Mouse (Mus musculus) embryonic facial prominence, embryonic 11.5 days (tissue): ENCODE data around the gene Bcar3. TPM values are rescaled to one million over a fixed set of nuclear protein-coding genes. Genes with fewer than 3 reads are reported as not detected.

ENCODE experiments used
- ATAC-seq: fragments of 200-750 bp; cut with Nextera tagmentation; replicated peaks from 2 replicates; pipeline ENCODE4 v1.8.0; 2017; ENCODE audit warnings: low read depth; ENCODE audit not compliant: insufficient number of reproducible peaks, low FRiP score, low TSS enrichment
- DNase-seq: peaks from one replicate; pipeline ENCODE4 v3.0.0-alpha.2; 2015; ENCODE audit warnings: low spot score
- H3K27ac ChIP-seq: fragments of 300-500 bp; sonication (generic); replicated peaks from 2 replicates; pipeline ENCODE4 v1.5.1; 2014; ENCODE audit warnings: mild to moderate bottlenecking, low read depth, low read length, control low read depth
- H3K27me3 ChIP-seq: fragments of 300-500 bp; sonication (generic); 2 replicates; pipeline ENCODE4 v1.6.1; 2014; ENCODE audit warnings: mild to moderate bottlenecking, low read length, moderate library complexity, mixed read lengths; ENCODE audit not compliant: control insufficient read depth, insufficient read depth
- H3K36me3 ChIP-seq: fragments of 300-500 bp; sonication (generic); replicated peaks from 2 replicates; pipeline ENCODE4 v1.6.1; 2014; ENCODE audit warnings: low read depth, mild to moderate bottlenecking, low read length, moderate library complexity, mixed read lengths; ENCODE audit not compliant: control insufficient read depth, insufficient read depth
- H3K4me1 ChIP-seq: fragments of 300-500 bp; sonication (generic); 2 replicates; pipeline ENCODE4 v1.6.1; 2014; ENCODE audit warnings: low read length, mixed read lengths; ENCODE audit not compliant: control insufficient read depth, insufficient read depth
- H3K4me2 ChIP-seq: fragments of 300-500 bp; sonication (generic); 2 replicates; pipeline ENCODE4 v1.6.1; 2014; ENCODE audit warnings: low read depth, mild to moderate bottlenecking, control low read depth, low read length, moderate library complexity
- H3K4me3 ChIP-seq: fragments of 300-500 bp; sonication (generic); 2 replicates; pipeline ENCODE4 v1.5.1; 2014; ENCODE audit warnings: low read depth, low read length, control low read depth
- H3K9ac ChIP-seq: fragments of 300-500 bp; sonication (generic); replicated peaks from 2 replicates; pipeline ENCODE4 v1.6.1; 2014; ENCODE audit warnings: mild to moderate bottlenecking, control low read depth, low read length
- H3K9me3 ChIP-seq: fragments of 300-500 bp; sonication (generic); replicated peaks from 2 replicates; pipeline ENCODE4 v1.6.1; 2016; ENCODE audit warnings: mild to moderate bottlenecking, low read length, inconsistent platforms, mixed read lengths; ENCODE audit not compliant: control insufficient read depth
- WGBS: fragments of 180-500 bp; shearing (Covaris S2); extraction: QIAGEN DNeasy Blood & Tissue Kit; methylation state at CpG from one replicate; pipeline ENCODE4 v1.1.7; 2014; 5-methylcytosine and 5-hydroxymethylcytosine counted together
- polyA plus RNA-seq: library from polyadenylated mRNA; unstranded; fragments of >200 nt; fragmentation: Nextera tagmentation; extraction: Ambion mirVana; gene quantifications from 2 replicates; pipeline ENCODE4 v1.2.1, GENCODE M21; 2014

Gene Bcar3
- polyA plus RNA-seq, result 8.4 and 10.3 TPM in 2 replicates

DNA sequence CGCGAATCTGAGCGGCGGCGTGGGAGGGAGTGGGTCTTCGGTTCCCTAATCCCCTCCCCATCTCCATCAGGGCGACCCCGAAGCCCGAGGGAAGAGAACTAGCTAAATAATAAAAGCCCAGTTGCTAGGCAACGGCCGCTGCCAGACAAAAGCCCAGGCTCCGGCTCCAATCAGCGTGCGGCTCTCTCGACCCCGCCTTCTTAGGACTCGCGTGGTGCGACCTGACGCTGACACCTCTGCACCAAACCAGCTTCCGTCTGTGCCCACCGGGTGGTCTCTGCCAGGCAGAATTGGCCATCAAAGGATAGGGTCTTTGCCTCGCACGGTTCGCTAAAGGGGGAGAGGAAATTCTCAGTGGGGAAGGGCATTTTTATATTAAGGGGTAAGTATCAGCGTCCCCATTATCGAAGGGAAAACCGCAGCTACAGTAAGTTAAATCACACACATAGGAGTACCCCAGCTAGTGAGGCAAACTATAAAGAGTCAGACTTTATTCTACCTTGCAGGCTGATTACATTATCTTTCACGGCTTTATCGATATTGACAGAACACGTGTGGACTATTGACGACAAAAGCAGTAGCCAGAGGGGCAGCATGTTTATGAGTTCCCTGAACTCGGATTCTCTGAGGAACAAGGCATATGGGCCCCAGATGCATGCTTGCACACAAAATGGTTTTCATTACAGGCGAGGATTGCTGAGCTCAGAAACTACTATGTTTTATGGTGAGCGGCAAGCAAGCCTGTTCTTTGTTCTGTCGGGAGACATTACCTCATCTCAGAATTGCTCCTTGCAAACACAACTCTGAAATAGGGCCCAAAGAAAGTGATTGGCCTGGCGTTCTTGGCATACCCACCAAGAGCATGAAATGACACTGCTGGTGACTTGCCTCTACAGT, at the start of gene Bcar3:
Gene Bcar3, plus strand, starts transcription at position 183 of the 897 bp plus-strand sequence.
- Histone ChIP-seq H3K9me3 (no peaks in the 10 kb centered on the region), H3K36me3 (no peaks in the 10 kb centered on the region), H3K27me3 (no peaks in the 10 kb centered on the region), H3K4me3 (peak within 1 kb of the TSS; percentile 90), H3K4me2 (peak within 1 kb of the TSS; percentile 71), H3K9ac (peak within 1 kb of the TSS; percentile 90), H3K27ac (peak within 1 kb of the TSS; percentile 95), H3K4me1 (no peaks in the 10 kb centered on the region)
- DNase-seq (peak; percentile 98), ATAC-seq (peak; percentile 83)
- WGBS, result 4% methylated on average over 37 of the region's 37 CpGs

DNA sequence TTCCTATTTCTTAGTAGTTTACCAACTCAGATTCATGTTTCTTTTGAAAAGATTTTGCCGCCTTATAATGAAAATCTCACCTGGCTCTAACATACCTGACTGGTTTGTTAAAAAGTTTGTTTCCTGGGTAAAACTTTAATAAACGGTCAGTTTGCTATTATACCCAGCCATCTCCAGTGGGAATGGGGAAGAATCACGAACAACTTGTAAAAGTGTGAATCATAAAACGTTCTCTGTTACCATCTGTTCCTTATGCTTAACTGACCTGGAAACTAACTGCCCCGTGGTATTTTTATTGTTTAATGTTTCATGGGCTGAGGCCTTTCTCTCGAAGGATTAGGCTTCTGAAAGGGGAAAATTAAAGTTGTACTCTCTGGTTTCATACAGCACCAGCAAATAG, 49.2 kb upstream of the Bcar3 start:
- DNase-seq, result no peak
- Histone ChIP-seq H3K4me3 (no peak overlapping the region), H3K27ac (no peak overlapping the region), H3K36me3 (no peaks in the 10 kb centered on the region), H3K4me2 (peak overlapping the region; percentile 24; the same call in 1 of the 2 replicates), H3K9ac (no peak overlapping the region; the same call in 1 of the 2 replicates), H3K9me3 (no peaks in the 10 kb centered on the region), H3K27me3 (no peaks in the 10 kb centered on the region), H3K4me1 (no peaks in the 10 kb centered on the region; the same call in 1 of the 2 replicates)
- WGBS, result 57% methylated on average over 6 of the region's 6 CpGs
- no peak for ATAC-seq

DNA sequence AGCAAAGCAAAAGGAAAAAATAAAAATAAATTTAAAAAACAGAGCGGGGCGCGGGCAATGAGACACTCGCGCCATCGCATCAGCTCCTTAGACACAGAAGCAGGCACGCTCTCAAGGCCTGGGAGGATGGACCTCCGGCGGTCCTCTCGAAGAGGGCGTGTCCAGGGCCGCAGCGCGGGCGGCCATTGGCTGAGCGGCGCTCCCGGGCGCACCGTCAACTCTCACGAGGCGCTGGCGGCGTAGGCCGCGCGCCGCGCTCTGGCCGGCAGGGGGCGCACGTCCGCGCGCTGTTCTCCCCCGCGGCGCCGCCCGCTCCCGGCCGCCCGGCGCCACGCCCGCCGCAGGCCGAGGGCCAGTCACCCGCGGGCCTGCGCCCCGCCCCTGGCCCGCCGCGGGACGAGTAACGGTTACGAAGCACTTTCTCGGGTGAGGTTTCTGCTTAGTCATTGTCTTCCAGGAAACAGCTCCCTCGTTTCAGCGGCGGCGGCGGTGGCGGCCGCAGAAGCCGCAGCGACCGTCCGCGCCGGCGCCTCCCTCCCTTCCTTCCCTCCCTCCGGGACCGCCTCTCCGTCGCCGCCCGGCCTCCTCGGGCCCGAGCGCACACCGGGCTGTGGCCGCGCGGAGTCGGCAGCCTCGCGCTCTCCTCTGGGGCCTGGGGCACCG, 48.6 kb upstream of the Bcar3 start, which contains the start of gene Gclm:
Gene Gclm, plus strand, starts transcription at position 343 of the 663 bp plus-strand sequence.
- H3K36me3 ChIP-seq, result no peaks in the 10 kb centered on the region
- peak within 1 kb of the TSS; percentile 84 for H3K9ac ChIP-seq
- H3K27ac ChIP-seq, result peak within 1 kb of the TSS; percentile 80
- no peaks in the 10 kb centered on the region for H3K27me3 ChIP-seq
- no peaks in the 10 kb centered on the region; the same call in 1 of the 2 replicates for H3K4me1 ChIP-seq
- H3K4me3 ChIP-seq, result peak within 1 kb of the TSS; percentile 75
- H3K4me2 ChIP-seq, result peak within 1 kb of the TSS; percentile 89
- H3K9me3 ChIP-seq, result no peaks in the 10 kb centered on the region
- ATAC-seq, result peak; percentile 98
- peak; percentile 96 for DNase-seq
- under 1% methylated on average over 66 of the region's 90 CpGs for WGBS

DNA sequence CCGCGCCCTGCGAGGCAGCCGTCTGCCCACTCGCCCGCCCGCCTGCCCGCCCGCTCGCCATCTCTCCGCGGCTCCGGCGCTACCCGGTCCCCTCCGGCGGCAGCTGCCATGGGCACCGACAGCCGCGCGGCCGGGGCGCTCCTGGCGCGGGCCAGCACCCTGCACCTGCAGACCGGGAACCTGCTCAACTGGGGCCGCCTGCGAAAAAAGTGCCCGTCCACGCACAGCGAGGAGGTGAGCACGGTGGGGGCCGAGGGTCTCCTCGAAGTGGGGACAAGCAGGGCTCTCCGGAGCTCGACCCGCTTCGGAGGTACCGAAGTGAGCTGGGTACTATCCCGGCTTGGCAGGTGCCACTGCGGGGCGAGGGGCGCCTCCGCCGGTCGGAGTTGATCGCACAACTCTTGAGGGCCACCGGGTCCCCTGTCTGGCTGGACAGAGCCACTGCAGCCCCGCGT, 48.0 kb upstream of the Bcar3 start:
- peak overlapping the region; percentile 84 for H3K9ac ChIP-seq
- H3K27ac ChIP-seq, result peak overlapping the region; percentile 80
- peak overlapping the region; percentile 75 for H3K4me3 ChIP-seq
- ATAC-seq (peak; percentile 49), DNase-seq (peak; percentile 62)
- no peaks in the 10 kb centered on the region for H3K36me3 ChIP-seq
- no peaks in the 10 kb centered on the region for H3K27me3 ChIP-seq
- peak overlapping the region; percentile 89 for H3K4me2 ChIP-seq
- WGBS, result under 1% methylated on average over 50 of the region's 50 CpGs
- H3K9me3 ChIP-seq, result no peaks in the 10 kb centered on the region
- no peaks in the 10 kb centered on the region; the same call in 1 of the 2 replicates for H3K4me1 ChIP-seq

GRCm38 (mm10) chr3:122246406-122246805, 47.5 kb upstream of the Bcar3 start:
- no peak overlapping the region; the same call in 1 of the 2 replicates for H3K9ac ChIP-seq
- H3K27me3 ChIP-seq, result no peaks in the 10 kb centered on the region
- WGBS, result 25% methylated on average over 6 of the region's 6 CpGs
- H3K4me3 ChIP-seq, result peak overlapping the region; percentile 75
- H3K4me1 ChIP-seq, result no peaks in the 10 kb centered on the region; the same call in 1 of the 2 replicates
- peak overlapping the region; percentile 89 for H3K4me2 ChIP-seq
- H3K27ac ChIP-seq, result no peak overlapping the region
- no peaks in the 10 kb centered on the region for H3K36me3 ChIP-seq
- no peaks in the 10 kb centered on the region for H3K9me3 ChIP-seq
- no peak for ATAC-seq
- no peak for DNase-seq

GRCm38 (mm10) chr3:122246986-122247767, 46.8 kb upstream of the Bcar3 start:
- Histone ChIP-seq H3K27me3 (no peaks in the 10 kb centered on the region), H3K27ac (no peak overlapping the region), H3K9ac (no peak overlapping the region), H3K36me3 (no peaks in the 10 kb centered on the region), H3K4me2 (no peak overlapping the region), H3K9me3 (no peaks in the 10 kb centered on the region), H3K4me1 (no peaks in the 10 kb centered on the region; the same call in 1 of the 2 replicates), H3K4me3 (no peak overlapping the region)
- ATAC-seq, result no peak
- no peak for DNase-seq
- whole genome bisulfite sequencing, result 63% methylated on average over 12 of the region's 12 CpGs

- ATAC-seq, result no peak
- no peaks in the 10 kb centered on the region for H3K27me3 ChIP-seq
- no peak overlapping the region for H3K9ac ChIP-seq
- no peaks in the 10 kb centered on the region; the same call in 1 of the 2 replicates for H3K4me1 ChIP-seq
- no peaks in the 10 kb centered on the region for H3K9me3 ChIP-seq
- no peak for DNase-seq
- H3K4me3 ChIP-seq, result no peak overlapping the region
- no peak overlapping the region for H3K4me2 ChIP-seq
- H3K36me3 ChIP-seq, result no peaks in the 10 kb centered on the region
- 85% methylated on average over 2 of the region's 2 CpGs for WGBS
- no peak overlapping the region for H3K27ac ChIP-seq
Measured at GRCm38 (mm10) chr3:122247768-122248100, 46.2 kb upstream of the Bcar3 start.
